Mouse (Mus musculus) G1E (cell line): ENCODE data around the gene Ndufs3. TPM values are rescaled to one million over a fixed set of nuclear protein-coding genes. Genes with fewer than 3 reads are reported as not detected.
A peak's percentile ranks its signal among the peaks of the same experiment; 100 is the strongest.

Source experiments
- ATAC-seq: 2 replicates; pipeline ENCODE4 v1.8.0; 2016; ENCODE audit warnings: mild to moderate bottlenecking; ENCODE audit not compliant: insufficient number of reproducible peaks, poor library complexity, low FRiP score, severe bottlenecking; ENCODE audit errors: extremely low read depth
- DNase-seq: peaks from one replicate; pipeline ENCODE4 v3.0.0; 2012; ENCODE audit warnings: low spot score
- H3K27me3 ChIP-seq: 2 replicates; pipeline ENCODE4 v1.6.1; 2012; ENCODE audit warnings: mild to moderate bottlenecking, low read length, inconsistent platforms; ENCODE audit not compliant: insufficient read depth
- H3K36me3 ChIP-seq: replicated peaks from 2 replicates; pipeline ENCODE3; 2012; ENCODE audit warnings: mild to moderate bottlenecking, inconsistent platforms
- H3K4me1 ChIP-seq: 2 replicates; pipeline ENCODE4 v1.6.1; 2012; ENCODE audit warnings: low read depth, low read length, inconsistent platforms, mixed read lengths; ENCODE audit not compliant: insufficient read depth
- H3K4me3 ChIP-seq: 2 replicates; pipeline ENCODE4 v1.5.1; 2012; ENCODE audit warnings: low read depth, mild to moderate bottlenecking, inconsistent platforms, low read length, moderate library complexity, mixed read lengths
- H3K9me3 ChIP-seq: replicated peaks from 2 replicates; pipeline ENCODE4 v1.6.1; 2012; ENCODE audit warnings: inconsistent platforms
- CTCF ChIP-seq: IDR thresholded peaks from 2 replicates; pipeline ENCODE4 v1.5.1; 2012; ENCODE audit warnings: low read depth, low read length, inconsistent platforms, mixed read lengths
- GATA1 ChIP-seq: IDR thresholded peaks from 2 replicates; pipeline ENCODE4 v1.6.1; 2012; ENCODE audit warnings: borderline replicate concordance, low read length, inconsistent platforms, mixed read lengths
- GATA2 ChIP-seq: IDR thresholded peaks from 2 replicates; pipeline ENCODE4 v1.6.1; 2012; ENCODE audit warnings: low read depth, low read length, inconsistent platforms, borderline replicate concordance
- POLR2AphosphoS5 ChIP-seq: IDR thresholded peaks from 2 replicates; pipeline ENCODE4 v1.6.1; 2012; ENCODE audit warnings: low read depth, low read length, inconsistent platforms; ENCODE audit not compliant: insufficient replicate concordance
- TAL1 ChIP-seq: conservative IDR thresholded peaks from 2 replicates; pipeline ENCODE4 v1.6.1; 2012; ENCODE audit warnings: low read depth, low read length, inconsistent platforms, mixed read lengths
- polyA plus RNA-seq: library from polyadenylated mRNA; stranded (reverse); fragments of >175 nt; gene quantifications from 2 replicates; pipeline ENCODE4 v1.2.3, GENCODE M21; 2012
- total RNA-seq, 2 experiments: library from RNA; stranded (forward) in 1 of 2; stranded (reverse) in 1 of 2; fragments of 200-1000 nt in 1 of 2; fragments of >200 nt in 1 of 2; fragmentation: Nextera tagmentation in 1 of 2; gene quantifications; 2 replicates each; pipeline ENCODE4 v1.2.3; 2014 to 2017

Ndufs3 gene
- total and polyA plus RNA-seq, 3 experiments = 86.8 to 131 (median 106) TPM

GRCm38 (mm10) chr2:90889550-90890548, 14.8 kb downstream of the Ndufs3 start:
- Histone ChIP-seq H3K4me3 (peak overlapping the region; percentile 40), H3K4me1 (peaks cover 31% of the 10 kb centered on the region), H3K9me3 (peaks cover 14% of the 10 kb centered on the region), H3K36me3 (peaks cover 26% of the 10 kb centered on the region), H3K27me3 (peaks cover 41% of the 10 kb centered on the region)
- DNase-seq (no peak), ATAC-seq (no peak)
- TF ChIP-seq GATA1 = no peak
- TF ChIP-seq TAL1 = no peak
- TF ChIP-seq CTCF = no peak
- no peak for TF ChIP-seq POLR2AphosphoS5
- no peak for TF ChIP-seq GATA2

GRCm38 (mm10) chr2:90887627-90888026, 17.0 kb downstream of the Ndufs3 start:
- H3K27me3 ChIP-seq = peaks cover 47% of the 10 kb centered on the region
- H3K4me1 ChIP-seq = peaks cover 10% of the 10 kb centered on the region
- DNase-seq = no peak
- peaks cover 21% of the 10 kb centered on the region for H3K9me3 ChIP-seq
- ATAC-seq = no peak
- no peak for TF ChIP-seq TAL1
- no peak for TF ChIP-seq GATA1
- TF ChIP-seq POLR2AphosphoS5 = no peak
- TF ChIP-seq CTCF = no peak
- TF ChIP-seq GATA2 = no peak
- peaks cover 12% of the 10 kb centered on the region for H3K36me3 ChIP-seq
- no peak overlapping the region for H3K4me3 ChIP-seq

GRCm38 (mm10) chr2:90886436-90886835, 18.2 kb downstream of the Ndufs3 start:
- no peak for TF ChIP-seq GATA2
- TF ChIP-seq GATA1 = no peak
- TF ChIP-seq POLR2AphosphoS5 = no peak
- no peak for TF ChIP-seq TAL1
- TF ChIP-seq CTCF = no peak
- DNase-seq = no peak
- H3K4me1 ChIP-seq = peaks cover 6% of the 10 kb centered on the region
- H3K9me3 ChIP-seq = peaks cover 21% of the 10 kb centered on the region
- H3K27me3 ChIP-seq = peaks cover 47% of the 10 kb centered on the region
- H3K4me3 ChIP-seq = no peak overlapping the region
- peaks cover 3% of the 10 kb centered on the region for H3K36me3 ChIP-seq
- no peak for ATAC-seq

GRCm38 (mm10) chr2:90885218-90886041, 19.2 kb downstream of the Ndufs3 start, which contains the start of gene C1qtnf4:
Gene C1qtnf4 (plus strand): TSS chr2:90885860.
- TF ChIP-seq GATA1 (no peak), TAL1 (no peak), GATA2 (no peak), CTCF (no peak)
- ATAC-seq (no peak), DNase-seq (no peak)
- H3K27me3 ChIP-seq = peaks cover 52% of the 10 kb centered on the region
- H3K4me1 ChIP-seq = peaks cover 12% of the 10 kb centered on the region
- H3K36me3 ChIP-seq = peaks cover 3% of the 10 kb centered on the region
- H3K9me3 ChIP-seq = peaks cover 21% of the 10 kb centered on the region
- no peak within 1 kb of the TSS; the same call in 1 of the 2 replicates for H3K4me3 ChIP-seq

- ATAC-seq = no peak
- Histone ChIP-seq H3K27me3 (peaks cover 35% of the 10 kb centered on the region), H3K4me3 (no peak overlapping the region), H3K36me3 (no peaks in the 10 kb centered on the region), H3K9me3 (peaks cover 7% of the 10 kb centered on the region), H3K4me1 (peaks cover 23% of the 10 kb centered on the region)
- DNase-seq = no peak
- TF ChIP-seq CTCF = no peak
- TF ChIP-seq TAL1 = no peak
- TF ChIP-seq GATA1 = no peak
- TF ChIP-seq POLR2AphosphoS5 = no peak
- TF ChIP-seq GATA2 = no peak
These were observed 22.8 kb downstream of the Ndufs3 start for GRCm38 (mm10) chr2:90881824-90882223.

- Histone ChIP-seq H3K4me3 (no peak overlapping the region), H3K36me3 (no peaks in the 10 kb centered on the region), H3K9me3 (peaks cover 7% of the 10 kb centered on the region), H3K27me3 (peaks cover 20% of the 10 kb centered on the region), H3K4me1 (peaks cover 21% of the 10 kb centered on the region)
- ATAC-seq (no peak), DNase-seq (no peak)
- TF ChIP-seq GATA2 (no peak), CTCF (no peak), TAL1 (no peak), POLR2AphosphoS5 (no peak), GATA1 (no peak)
These were observed 24.4 kb downstream of the Ndufs3 start for GRCm38 (mm10) chr2:90880144-90880785.
